Mouse (Mus musculus): ENCODE data around the gene Gm867. TPM values are rescaled to one million over a fixed set of nuclear protein-coding genes. Genes with fewer than 3 reads are reported as not detected.

The Gm867 gene
- polyA plus RNA-seq, 1 experiment from 2014 or later = 3.0 TPM

GRCm38 (mm10) chr10:75915557-75915956 is 24.9 kb downstream of the Gm867 start:
- no peak overlapping the region for H3K27ac ChIP-seq (replicated peaks)
- H3K9ac ChIP-seq = no peak overlapping the region
- H3K36me3 ChIP-seq = peaks cover 62% of the 10 kb centered on the region
- no peak overlapping the region for H3K4me2 ChIP-seq
- H3K27me3 ChIP-seq = no peaks in the 10 kb centered on the region
- WGBS = 89% methylated on average over 7 of the region's 7 CpGs
- ATAC-seq (ENCODE audit: low read depth) = no peak
- no peak overlapping the region for H3K4me3 ChIP-seq
- peaks cover 38% of the 10 kb centered on the region for H3K4me1 ChIP-seq (replicated peaks)
- H3K9me3 ChIP-seq = no peaks in the 10 kb centered on the region

- ATAC-seq (ENCODE audit: low read depth) = no peak
- Histone ChIP-seq H3K36me3 (peaks cover 81% of the 10 kb centered on the region), H3K9ac (no peak overlapping the region), H3K9me3 (no peaks in the 10 kb centered on the region), H3K4me3 (no peak overlapping the region), H3K4me2 (no peak overlapping the region), H3K27ac (replicated peaks) (no peak overlapping the region), H3K4me1 (replicated peaks) (peaks cover 14% of the 10 kb centered on the region), H3K27me3 (no peaks in the 10 kb centered on the region)
- WGBS = 71% methylated on average over 6 of the region's 6 CpGs
Observed at GRCm38 (mm10) chr10:75913013-75913589, 27.4 kb downstream of the Gm867 start.

- no peak for ATAC-seq (ENCODE audit: low read depth)
- peaks cover 87% of the 10 kb centered on the region for H3K36me3 ChIP-seq
- 88% methylated on average over 2 of the region's 2 CpGs for WGBS
- no peak overlapping the region for H3K4me3 ChIP-seq
- no peak overlapping the region for H3K27ac ChIP-seq (replicated peaks)
- H3K9me3 ChIP-seq = no peaks in the 10 kb centered on the region
- no peaks in the 10 kb centered on the region for H3K27me3 ChIP-seq
- no peak overlapping the region for H3K9ac ChIP-seq
- no peaks in the 10 kb centered on the region for H3K4me1 ChIP-seq (replicated peaks)
- H3K4me2 ChIP-seq = no peak overlapping the region
Observed at GRCm38 (mm10) chr10:75910698-75911097, 29.8 kb downstream of the Gm867 start.

GRCm38 (mm10) chr10:75906882-75907281 is 33.6 kb downstream of the Gm867 start:
- no peak for ATAC-seq (ENCODE audit: low read depth)
- no peak overlapping the region for H3K9ac ChIP-seq
- H3K27ac ChIP-seq (replicated peaks) = no peak overlapping the region
- H3K4me2 ChIP-seq = no peak overlapping the region
- no peaks in the 10 kb centered on the region for H3K9me3 ChIP-seq
- H3K4me3 ChIP-seq = no peak overlapping the region
- 94% methylated on average over 4 of the region's 4 CpGs for WGBS
- H3K27me3 ChIP-seq = no peaks in the 10 kb centered on the region
- peaks cover 93% of the 10 kb centered on the region for H3K36me3 ChIP-seq
- no peaks in the 10 kb centered on the region for H3K4me1 ChIP-seq (replicated peaks)

- Histone ChIP-seq H3K4me2 (no peak overlapping the region), H3K36me3 (peaks cover 94% of the 10 kb centered on the region)
- 83% methylated on average over 5 of the region's 5 CpGs for WGBS
Observed at GRCm38 (mm10) chr10:75904391-75904790, 36.1 kb downstream of the Gm867 start.

GRCm38 (mm10) chr10:75898846-75899245 is 41.6 kb downstream of the Gm867 start:
- H3K4me3 ChIP-seq = no peak overlapping the region

More at GRCm38 (mm10) chr10:75904391-75904790, 36.1 kb downstream of the Gm867 start:
- ATAC-seq (ENCODE audit: low read depth) = no peak
- Histone ChIP-seq H3K27me3 (no peaks in the 10 kb centered on the region), H3K4me3 (no peak overlapping the region), H3K9ac (no peak overlapping the region), H3K27ac (replicated peaks) (no peak overlapping the region), H3K9me3 (no peaks in the 10 kb centered on the region), H3K4me1 (replicated peaks) (no peaks in the 10 kb centered on the region)

GRCm38 (mm10) chr10:75898039-75898564 is 42.4 kb downstream of the Gm867 start:
- Histone ChIP-seq H3K9me3 (no peaks in the 10 kb centered on the region), H3K4me3 (no peak overlapping the region), H3K4me2 (no peak overlapping the region), H3K36me3 (peaks cover 94% of the 10 kb centered on the region), H3K9ac (no peak overlapping the region), H3K27ac (replicated peaks) (peak overlapping the region; percentile 46; the same call in 1 of the 2 replicates), H3K27me3 (no peaks in the 10 kb centered on the region), H3K4me1 (replicated peaks) (peaks cover 23% of the 10 kb centered on the region)
- no peak for ATAC-seq (ENCODE audit: low read depth)
- 80% methylated on average over 6 of the region's 6 CpGs for WGBS

More at GRCm38 (mm10) chr10:75898846-75899245, 41.6 kb downstream of the Gm867 start:
- peaks cover 98% of the 10 kb centered on the region for H3K36me3 ChIP-seq
- no peak for ATAC-seq (ENCODE audit: low read depth)
- H3K4me1 ChIP-seq (replicated peaks) = peaks cover 17% of the 10 kb centered on the region
- no peak overlapping the region for H3K4me2 ChIP-seq
- peak overlapping the region; percentile 46; the same call in 1 of the 2 replicates for H3K27ac ChIP-seq (replicated peaks)
- H3K9me3 ChIP-seq = no peaks in the 10 kb centered on the region
- WGBS = 80% methylated on average over 3 of the region's 3 CpGs
- no peaks in the 10 kb centered on the region for H3K27me3 ChIP-seq
- no peak overlapping the region for H3K9ac ChIP-seq

- Histone ChIP-seq H3K4me3 (no peak overlapping the region), H3K9me3 (no peaks in the 10 kb centered on the region), H3K27me3 (no peaks in the 10 kb centered on the region), H3K27ac (replicated peaks) (peak overlapping the region; percentile 46; the same call in 1 of the 2 replicates), H3K4me2 (no peak overlapping the region), H3K9ac (0 out of 2 replicates have a peak overlapping the region, but pooled peaks have one; percentile 8), H3K4me1 (replicated peaks) (peaks cover 23% of the 10 kb centered on the region), H3K36me3 (peaks cover 87% of the 10 kb centered on the region)
- 35% methylated on average over 6 of the region's 6 CpGs for WGBS
- ATAC-seq (ENCODE audit: low read depth) = no peak
Observed at GRCm38 (mm10) chr10:75897373-75897772, 43.1 kb downstream of the Gm867 start.

GRCm38 (mm10) chr10:75896208-75896607 is 44.3 kb downstream of the Gm867 start:
- no peaks in the 10 kb centered on the region for H3K9me3 ChIP-seq
- H3K9ac ChIP-seq = no peak overlapping the region
- peaks cover 75% of the 10 kb centered on the region for H3K36me3 ChIP-seq
- H3K4me2 ChIP-seq = no peak overlapping the region
- WGBS = 100% methylated on average over 1 of the region's 1 CpGs
- H3K27ac ChIP-seq (replicated peaks) = no peak overlapping the region
- H3K27me3 ChIP-seq = no peaks in the 10 kb centered on the region
- ATAC-seq (ENCODE audit: low read depth) = no peak
- H3K4me3 ChIP-seq = no peak overlapping the region
- H3K4me1 ChIP-seq (replicated peaks) = peaks cover 23% of the 10 kb centered on the region

- Histone ChIP-seq H3K9ac (no peak overlapping the region), H3K36me3 (peaks cover 71% of the 10 kb centered on the region), H3K27me3 (no peaks in the 10 kb centered on the region), H3K4me3 (no peak overlapping the region), H3K27ac (replicated peaks) (no peak overlapping the region), H3K9me3 (no peaks in the 10 kb centered on the region), H3K4me1 (replicated peaks) (peaks cover 23% of the 10 kb centered on the region), H3K4me2 (no peak overlapping the region)
- 92% methylated on average over 5 of the region's 5 CpGs for WGBS
- ATAC-seq (ENCODE audit: low read depth) = no peak
Observed at GRCm38 (mm10) chr10:75895730-75896129, 44.7 kb downstream of the Gm867 start.

GRCm38 (mm10) chr10:75894601-75895000 is 45.9 kb downstream of the Gm867 start:
- no peak for ATAC-seq (ENCODE audit: low read depth)
- WGBS = 80% methylated on average over 6 of the region's 6 CpGs
- no peak overlapping the region for H3K4me3 ChIP-seq
- peaks cover 23% of the 10 kb centered on the region for H3K4me1 ChIP-seq (replicated peaks)
- H3K27ac ChIP-seq (replicated peaks) = no peak overlapping the region
- H3K27me3 ChIP-seq = no peaks in the 10 kb centered on the region
- no peak overlapping the region for H3K4me2 ChIP-seq
- H3K9me3 ChIP-seq = no peaks in the 10 kb centered on the region
- H3K36me3 ChIP-seq = peaks cover 59% of the 10 kb centered on the region
- H3K9ac ChIP-seq = no peak overlapping the region

- no peaks in the 10 kb centered on the region for H3K9me3 ChIP-seq
- H3K36me3 ChIP-seq = peaks cover 47% of the 10 kb centered on the region
- peak within 1 kb of the TSS; percentile 43 for H3K4me3 ChIP-seq
- H3K4me2 ChIP-seq = peak within 1 kb of the TSS; percentile 87
- ATAC-seq (ENCODE audit: low read depth) = peak; percentile 99
- H3K4me1 ChIP-seq (replicated peaks) = peaks cover 17% of the 10 kb centered on the region
- peak within 1 kb of the TSS; percentile 63; the same call in 1 of the 2 replicates for H3K27ac ChIP-seq (replicated peaks)
- H3K9ac ChIP-seq = peak within 1 kb of the TSS; percentile 68
- WGBS = 1% methylated on average over 51 of the region's 51 CpGs
- no peaks in the 10 kb centered on the region for H3K27me3 ChIP-seq
Observed at GRCm38 (mm10) chr10:75893089-75893750, 47.3 kb downstream of the Gm867 start, which contains the start of gene Derl3. TSS of gene Derl3 (plus strand) at chr10:75893413.

Measured in neural tube, embryonic 13.5 days (tissue).